18 mouse cellular contexts compared by ENCODE assay signal in the genomic region with DNA sequence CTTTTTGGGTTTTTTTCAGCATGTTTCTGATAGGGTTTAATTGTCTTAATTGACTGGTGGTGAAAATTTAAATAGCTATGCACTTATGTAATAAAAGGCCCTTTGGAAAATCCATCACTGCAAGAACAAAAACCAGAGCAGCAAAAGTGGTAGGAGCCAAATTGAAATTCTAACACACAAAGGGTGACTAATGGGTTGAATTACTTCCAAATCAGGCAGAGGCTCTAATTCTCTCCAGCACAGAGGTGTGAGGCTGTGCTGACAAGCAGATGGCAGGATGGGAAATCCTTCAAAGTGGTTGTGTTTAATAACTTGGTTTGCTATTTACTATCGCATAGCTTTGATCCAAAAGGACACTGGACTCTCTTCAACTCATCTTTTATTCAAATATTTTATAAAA.
DNase-seq lines count a peak whose midpoint lies in the region; ATAC-seq and TF ChIP-seq lines count a peak whose summit lies in the region.
"Had no signal": no experiment of that assay in that cellular context is flagged by ENCODE, and none has a peak within 500 bp of the region (broad histone marks: within the 10 kb centered on the region; RNA-seq: fewer than 3 reads in every experiment).

No protein-coding gene starts in this region.

- no peaks in the 10 kb centered on the region for H3K4me1 ChIP-seq in forebrain, postnatal 0 days (ENCODE audit: insufficient read depth)

- peak; percentile 63 for ATAC-seq in forebrain, postnatal 0 days

- no peaks in the 10 kb centered on the region for H3K9me3 ChIP-seq in forebrain, postnatal 0 days (ENCODE audit: low read length)
- H3K9me3 ChIP-seq: hindbrain, embryonic 12.5 days; neural tube, embryonic 15.5 days had no signal

- intact Hi-C loops in left cerebral cortex, postnatal 36 days (cut with DNase I) = no loop called here

- WGBS in forebrain, postnatal 0 days = 21% methylated on average over 1 of the region's 1 CpGs

- no peaks in the 10 kb centered on the region for H3K36me3 ChIP-seq in forebrain, postnatal 0 days (ENCODE audit: insufficient read depth)
- H3K36me3 ChIP-seq: hindbrain, embryonic 12.5 days; neural tube, embryonic 15.5 days had no signal

- no peak overlapping the region for H3K4me3 ChIP-seq in forebrain, postnatal 0 days (ENCODE audit: low read depth, low read length)
- H3K4me3 ChIP-seq: erythroblast, embryonic 14.5 days; hindbrain, embryonic 12.5 days; neural tube, embryonic 15.5 days had no signal

- DNase-seq in frontal cortex, adult 2 months (ENCODE audit: extremely low spot score in 1 of 2, low spot score in 1 of 2) = peak; percentile 45 to 69
- DNase-seq in frontal cortex, postnatal 25 days (ENCODE audit: low spot score in 2 of 2) = no peak
- peak; percentile 61 for DNase-seq in right cerebral cortex, adult 18-20 months
- DNase-seq in right cerebral cortex, postnatal 4 days = no peak
- DNase-seq in forebrain, postnatal 0 days = peak; percentile 49
- peak; percentile 15 to 23 for DNase-seq in left cerebral cortex, postnatal 36 days (ENCODE audit: low spot score in 2 of 2)
- no peak for DNase-seq in urinary bladder, postnatal 4 days (ENCODE audit: low spot score in 2 of 2)
- no peak for DNase-seq in gastrocnemius, postnatal 10 days
- DNase-seq: adrenal gland, postnatal 36 days; embryo, embryonic 11 days; gastrocnemius, postnatal 25 days; kidney, adult 11 months; kidney, postnatal 14 days; lung, adult 18-20 months had no signal

- H3K9ac ChIP-seq in forebrain, postnatal 0 days = no peak overlapping the region
- H3K9ac ChIP-seq: hindbrain, embryonic 12.5 days; neural tube, embryonic 15.5 days had no signal

- no peaks in the 10 kb centered on the region for H3K27me3 ChIP-seq in forebrain, postnatal 0 days (ENCODE audit: insufficient read depth, low read length)
- H3K27me3 ChIP-seq: neural tube, embryonic 15.5 days had no signal

- H3K27ac ChIP-seq in forebrain, postnatal 0 days (ENCODE audit: low read depth, low read length) = no peak overlapping the region
- H3K27ac ChIP-seq: hindbrain, embryonic 12.5 days; macrophage; neural tube, embryonic 15.5 days had no signal

- no peak overlapping the region for H3K4me2 ChIP-seq in forebrain, postnatal 0 days (ENCODE audit: low read depth)
- H3K4me2 ChIP-seq: hindbrain, embryonic 12.5 days; neural tube, embryonic 15.5 days had no signal

- TF ChIP-seq CTCF in forebrain, postnatal 0 days (IDR thresholded peaks at IDR 0.05; ENCODE audit: low read depth) = no peak

Comparison
In these comparisons a context has a peak if more than half of its experiments do, and no peak if none do; other contexts are left out.
1. DNase-seq: peak in frontal cortex, adult 2 months (2 of 2), right cerebral cortex, adult 18-20 months (single experiment), forebrain, postnatal 0 days (single experiment) and left cerebral cortex, postnatal 36 days (2 of 2); none in frontal cortex, postnatal 25 days (0 of 2), right cerebral cortex, postnatal 4 days (single experiment), urinary bladder, postnatal 4 days (0 of 2) and gastrocnemius, postnatal 10 days (single experiment).